Mouse (Mus musculus): ENCODE measurements around the gene Ccdc188.

The Ccdc188 gene

DNA sequence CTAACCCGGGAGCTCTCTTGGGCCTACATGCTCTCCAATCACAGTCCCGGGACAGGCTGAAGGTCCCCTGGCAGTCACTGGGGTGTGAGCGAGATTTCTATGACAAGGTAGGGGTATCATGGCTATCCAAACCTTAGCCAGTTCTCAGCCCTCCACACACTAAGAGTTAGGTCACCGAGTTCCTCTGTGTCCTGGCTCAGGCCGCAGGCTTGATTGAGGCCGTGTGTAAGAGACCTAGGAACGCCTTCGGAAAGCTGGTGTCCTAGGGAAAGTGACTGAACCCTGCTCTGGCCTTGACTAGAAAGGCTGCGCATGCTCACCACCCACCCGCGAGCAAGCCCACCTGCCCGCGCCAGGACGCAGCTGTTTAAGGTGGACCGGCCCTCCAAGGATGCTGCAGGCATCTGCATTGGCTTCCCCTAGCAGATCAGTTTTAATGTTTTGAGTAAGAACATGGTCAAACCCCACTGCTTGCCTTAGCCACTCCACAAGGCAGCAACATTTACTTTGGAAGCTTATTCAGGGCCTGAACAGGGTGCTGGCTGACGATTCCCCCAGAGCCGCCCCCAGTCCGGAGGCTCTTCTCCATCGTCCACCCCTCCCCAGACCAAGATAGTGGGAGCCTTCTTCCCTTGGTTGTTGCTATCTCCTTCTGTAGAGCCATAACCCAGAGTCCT is 17.8 kb downstream of the Ccdc188 start:
- ATAC-seq (ENCODE audit: low TSS enrichment): peak; percentile 48

DNA sequence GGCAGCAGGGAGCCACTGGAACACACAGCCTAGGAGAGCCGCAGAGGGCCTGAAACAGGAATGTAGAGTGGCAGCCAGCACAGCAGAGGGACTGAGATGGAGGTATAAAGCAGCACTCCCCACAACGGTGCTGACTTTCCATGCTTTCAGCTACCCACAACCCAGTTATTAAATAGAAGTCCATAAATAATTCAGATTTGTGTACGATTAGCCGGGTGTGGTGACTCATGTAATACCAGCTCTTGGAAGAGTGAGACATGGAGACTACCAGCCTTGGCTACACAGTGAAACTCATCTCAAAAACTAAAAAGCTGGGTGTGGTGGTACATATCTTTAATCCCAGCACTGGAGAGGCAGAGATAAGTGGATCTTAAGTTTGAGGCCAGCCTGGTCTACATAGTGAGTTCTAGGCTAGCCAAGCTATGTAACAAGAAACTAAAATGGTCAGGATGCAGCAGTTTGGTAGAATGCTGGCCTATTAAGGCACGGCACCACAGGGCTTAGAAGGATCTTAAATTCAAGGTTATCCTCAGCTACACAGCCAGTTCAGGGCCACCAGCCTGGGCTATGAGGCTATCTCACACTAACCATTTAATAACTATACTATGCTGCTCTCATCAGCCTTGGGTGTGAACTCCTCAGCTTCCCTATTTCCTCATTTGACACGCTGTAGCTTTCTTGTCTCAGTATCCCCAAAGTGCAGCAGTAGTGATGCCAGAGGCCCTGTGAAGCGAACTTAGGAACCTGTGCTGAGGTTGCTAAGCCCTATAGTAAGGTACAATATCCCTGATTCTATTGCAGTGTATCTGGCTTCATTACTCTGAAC is 19.2 kb downstream of the Ccdc188 start:
- ATAC-seq (ENCODE audit: low TSS enrichment): no peak

DNA sequence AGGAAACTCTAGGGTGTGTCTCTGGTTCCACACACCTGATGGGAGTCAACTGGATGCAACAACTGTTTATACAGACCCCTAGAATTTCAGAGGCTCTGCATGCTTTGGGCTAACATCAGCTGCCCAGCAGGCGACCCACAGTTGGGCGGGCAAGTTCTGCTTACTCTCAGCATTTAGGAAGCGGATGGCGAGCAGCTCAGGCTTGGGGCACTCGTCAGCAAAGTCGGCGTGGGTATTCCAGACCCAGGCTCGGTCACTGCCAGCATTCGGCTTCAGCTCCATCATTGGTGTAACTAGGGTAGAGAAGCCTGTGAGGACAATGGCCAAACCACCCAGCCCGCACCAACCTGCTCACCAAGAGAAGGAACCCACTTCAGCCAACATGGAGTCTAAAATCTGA is 23.9 kb downstream of the Ccdc188 start:
- no peak for ATAC-seq (ENCODE audit: low TSS enrichment)

DNA sequence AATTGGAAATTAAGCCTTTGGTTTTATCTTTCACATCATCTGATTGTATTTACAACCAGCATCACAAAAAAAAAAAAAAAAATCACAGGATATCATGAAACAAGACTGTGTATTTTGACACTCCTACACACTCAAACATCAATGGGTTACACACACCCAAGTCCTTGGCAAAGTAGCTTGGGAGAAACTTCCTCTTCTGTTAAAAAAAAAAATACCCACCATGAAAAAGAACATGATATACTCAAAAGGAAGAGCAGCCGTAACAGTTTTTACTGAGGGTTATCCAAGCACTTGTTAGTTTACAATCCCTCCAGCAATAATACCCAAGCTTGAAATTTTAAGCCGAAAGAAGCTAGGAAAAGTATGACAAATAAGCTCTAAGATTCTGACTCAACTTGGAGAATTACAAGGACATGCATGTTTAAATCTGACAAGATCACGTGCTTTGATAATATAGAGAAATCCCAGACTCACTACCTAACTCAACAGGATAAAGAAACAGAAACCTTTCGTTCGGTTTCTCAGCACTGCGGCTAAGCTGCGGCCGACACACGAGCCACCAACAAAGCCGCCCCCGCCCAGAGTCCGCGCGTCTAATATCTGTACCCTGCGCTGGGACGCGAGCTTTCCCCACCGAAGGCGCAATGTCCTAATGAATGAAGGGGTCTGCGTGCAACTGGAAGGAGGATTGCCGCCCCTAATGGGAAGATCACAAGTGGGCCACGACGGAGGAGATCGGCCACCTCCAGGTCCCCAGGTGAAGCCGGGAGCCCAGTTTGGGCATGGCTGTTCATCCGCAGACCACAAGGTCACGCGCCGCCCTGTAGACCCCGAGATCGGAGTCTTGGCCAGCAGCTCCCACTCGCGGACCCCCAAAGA is 30.1 kb downstream of the Ccdc188 start:
- peak; percentile 2; the same call in 1 of the 2 replicates for ATAC-seq (ENCODE audit: low TSS enrichment)

DNA sequence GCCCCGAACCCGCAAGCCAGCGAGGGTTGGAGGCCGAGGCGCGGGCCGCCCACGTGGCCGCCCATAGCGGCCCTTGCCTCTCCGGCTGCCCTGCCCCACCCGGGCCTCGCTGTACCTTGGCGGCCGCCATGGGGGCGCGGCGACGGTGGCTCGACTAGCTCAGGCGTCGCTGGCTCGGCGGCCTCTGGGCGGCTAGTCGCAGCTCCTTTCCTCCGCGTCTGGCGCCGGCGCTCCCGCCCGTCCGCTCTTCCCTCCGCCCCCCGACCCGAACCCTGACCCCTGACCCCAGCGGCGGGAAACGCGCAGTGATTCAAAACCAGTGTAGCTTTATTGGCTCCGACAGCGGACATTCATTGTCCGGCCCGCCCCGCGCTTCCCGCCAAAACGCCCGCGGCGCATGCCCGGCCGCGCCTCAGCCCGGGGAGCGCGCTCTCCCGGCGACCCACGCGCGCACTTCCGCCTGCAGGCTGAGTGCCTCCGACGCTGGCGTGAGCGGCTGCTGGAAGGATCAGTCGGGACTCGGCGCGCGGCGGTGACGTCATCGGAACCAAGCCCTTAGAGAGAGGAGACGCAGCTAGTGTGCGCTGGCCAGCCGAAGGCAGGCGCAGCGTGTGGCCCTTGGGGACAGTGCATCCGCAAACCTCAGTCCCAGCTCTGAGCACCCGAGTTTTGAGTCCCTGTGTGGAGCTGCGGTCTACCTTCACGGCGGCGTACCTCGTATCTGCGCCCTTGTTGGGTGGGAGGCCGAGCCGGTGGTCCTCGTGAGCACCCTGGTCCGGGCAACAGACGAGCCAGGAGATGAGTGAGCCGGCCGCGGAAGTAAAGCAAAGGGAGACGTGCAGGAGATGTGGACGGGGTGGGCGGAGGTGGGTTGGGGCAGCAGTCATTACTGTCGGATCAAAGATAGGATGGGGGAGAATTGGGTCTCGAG is 31.0 kb downstream of the Ccdc188 start, which contains the start of the genes Trmt2a and Ranbp1:
Gene Trmt2a, plus strand, starts transcription at position 247 of the 931 bp plus-strand sequence.
Gene Ranbp1, minus strand, starts transcription at position 300 of the 931 bp plus-strand sequence.
- ATAC-seq (ENCODE audit: low TSS enrichment): peak; percentile 85

DNA sequence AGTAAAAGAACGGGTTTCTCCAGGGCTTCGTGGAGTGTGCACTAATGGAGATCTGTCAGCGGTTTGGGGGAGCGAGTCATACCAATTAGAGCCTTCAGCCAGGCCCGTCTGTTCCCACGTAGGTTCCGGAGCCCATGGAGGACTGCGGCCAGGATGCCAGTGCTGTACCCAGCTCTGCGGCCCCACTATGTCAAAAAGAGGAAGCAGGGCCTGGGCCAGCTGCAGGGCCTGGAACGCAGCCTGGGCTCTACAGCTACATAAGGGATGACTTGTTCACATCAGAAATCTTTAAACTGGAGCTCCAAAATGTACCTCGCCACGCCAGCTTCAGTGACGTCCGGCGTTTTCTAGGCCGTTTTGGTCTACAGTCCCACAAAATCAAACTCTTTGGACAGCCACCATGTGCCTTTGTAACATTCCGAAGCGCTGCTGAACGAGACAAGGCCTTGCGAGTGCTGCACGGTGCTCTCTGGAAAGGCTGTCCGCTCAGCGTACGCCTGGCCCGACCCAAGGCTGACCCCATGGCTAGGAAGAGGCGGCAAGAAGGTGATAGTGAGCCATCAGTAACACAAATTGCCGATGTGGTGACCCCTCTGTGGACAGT is 31.8 kb downstream of the Ccdc188 start:
- ATAC-seq (ENCODE audit: low TSS enrichment): peak; percentile 24

DNA sequence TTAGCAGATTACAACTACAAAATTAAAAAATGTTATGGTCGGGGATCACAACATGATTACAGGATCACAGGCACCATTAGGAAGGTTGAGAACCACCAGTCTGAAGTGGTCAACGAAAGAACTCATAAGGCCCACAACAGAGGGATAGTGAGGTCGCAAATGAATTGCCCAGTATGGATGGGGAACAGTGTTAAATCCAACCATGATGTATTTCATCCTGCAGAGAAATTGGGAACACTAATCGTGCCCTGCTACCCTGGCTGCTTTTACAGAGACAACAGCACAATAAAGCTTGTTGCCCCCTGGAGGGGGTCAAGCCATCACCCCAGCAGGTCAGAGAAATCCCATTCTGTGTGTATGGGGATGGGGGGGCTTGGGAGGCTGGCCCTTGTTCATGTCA is 32.6 kb downstream of the Ccdc188 start:
- no peak for ATAC-seq (ENCODE audit: low TSS enrichment)

DNA sequence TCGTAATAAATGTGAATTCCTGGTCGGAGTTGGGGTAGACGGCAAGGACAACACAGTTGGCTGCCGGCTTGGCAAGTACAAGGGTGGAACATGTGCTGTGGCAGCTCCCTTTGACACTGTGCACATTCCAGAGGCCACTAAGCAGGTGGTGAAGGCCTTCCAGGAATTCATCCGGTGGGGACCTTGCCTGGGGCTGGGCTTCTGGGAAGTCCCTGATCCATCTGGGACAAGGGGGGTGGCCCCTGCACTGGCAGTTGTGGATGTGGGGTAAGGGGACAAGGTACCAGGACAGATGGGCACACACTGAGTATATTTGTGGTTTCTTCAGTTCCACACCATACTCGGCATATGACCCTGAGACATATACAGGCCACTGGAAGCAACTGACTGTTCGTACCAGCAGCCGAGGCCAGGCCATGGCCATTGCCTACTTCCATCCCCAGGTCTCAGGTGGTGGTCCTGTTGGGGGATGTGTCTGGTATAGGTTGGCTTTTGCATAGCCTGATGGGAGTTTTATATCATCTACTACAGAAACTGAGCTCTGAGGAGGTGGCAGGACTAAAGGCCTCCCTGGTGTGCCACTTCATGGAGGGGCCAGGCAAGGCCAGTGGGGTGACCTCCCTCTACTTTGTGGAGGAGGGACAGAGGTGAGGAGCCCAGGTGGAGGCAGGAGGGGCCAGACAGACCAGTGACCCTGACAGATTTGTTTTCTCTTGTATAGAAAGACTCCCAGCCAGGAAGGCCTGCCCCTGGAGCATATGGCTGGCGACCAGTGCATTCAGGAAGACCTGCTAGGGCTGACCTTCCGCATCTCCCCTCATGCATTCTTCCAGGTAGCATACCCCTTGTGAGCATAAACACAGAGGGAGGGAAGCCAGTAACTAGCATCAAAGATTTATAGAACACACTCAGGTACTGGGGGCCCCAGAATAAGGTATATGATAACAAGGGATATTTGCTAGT is 33.4 kb downstream of the Ccdc188 start:
- ATAC-seq (ENCODE audit: low TSS enrichment): no peak

DNA sequence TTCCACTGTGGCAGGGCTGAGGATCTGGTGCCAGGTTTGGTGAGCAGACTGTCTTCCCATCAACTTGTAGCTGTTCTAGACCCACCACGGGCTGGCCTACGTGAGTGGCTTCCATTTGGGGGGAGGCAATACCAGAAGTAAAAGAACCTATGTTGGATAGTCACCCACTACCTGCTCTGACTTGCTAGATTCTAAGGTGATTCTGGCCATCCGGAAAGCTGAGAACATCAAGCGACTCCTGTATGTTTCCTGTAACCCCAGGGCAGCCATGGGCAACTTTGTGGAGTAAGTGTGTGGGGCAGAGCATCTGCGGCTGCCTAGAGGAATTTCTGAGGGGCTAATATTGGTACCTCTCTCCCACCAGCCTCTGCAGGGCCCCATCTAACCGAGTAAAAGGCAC is 35.1 kb downstream of the Ccdc188 start:
- ATAC-seq (ENCODE audit: low TSS enrichment): no peak

DNA sequence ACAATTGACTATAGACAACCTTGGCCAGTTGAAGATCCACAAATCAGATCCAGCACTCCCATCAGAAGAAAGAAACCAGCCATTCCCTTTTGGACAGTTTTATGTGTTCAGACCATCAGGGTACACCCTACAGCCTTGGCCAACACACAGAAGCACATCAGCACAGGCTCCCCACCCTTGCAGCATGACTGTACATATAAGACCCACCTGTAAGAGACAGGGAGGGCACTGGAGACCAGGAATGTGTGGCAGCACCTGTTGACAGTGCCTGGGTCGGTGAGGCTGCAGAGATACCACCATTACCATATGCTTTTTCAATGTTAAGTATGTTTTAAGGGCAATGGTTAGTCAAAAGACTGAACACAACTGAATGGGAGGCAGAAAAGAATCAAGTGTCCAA is 36.2 kb downstream of the Ccdc188 start:
- ATAC-seq (ENCODE audit: low TSS enrichment): no peak

DNA sequence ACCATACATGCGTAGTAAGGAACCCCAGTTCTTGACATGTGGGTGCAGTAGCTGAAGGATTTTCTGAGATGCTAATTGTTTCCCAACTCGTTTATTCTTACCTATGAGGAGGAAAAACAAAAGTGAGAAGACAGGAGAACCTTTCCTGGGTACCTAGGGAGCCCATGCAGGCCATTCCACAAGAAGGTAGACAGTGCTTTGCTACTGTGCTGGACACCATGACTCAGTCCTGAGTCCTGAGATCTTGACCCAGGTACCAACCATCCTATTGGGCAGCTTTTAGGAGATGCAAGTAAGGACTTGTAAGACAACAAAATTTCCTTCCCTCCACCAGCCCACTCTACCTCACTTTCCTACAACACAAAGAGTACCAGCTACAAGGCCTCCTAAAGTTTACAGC is 40.5 kb downstream of the Ccdc188 start, which contains the start of gene Gm49776:
Gene Gm49776, minus strand, starts transcription at position 101 of the 400 bp plus-strand sequence.
- ATAC-seq (ENCODE audit: low TSS enrichment): no peak

DNA sequence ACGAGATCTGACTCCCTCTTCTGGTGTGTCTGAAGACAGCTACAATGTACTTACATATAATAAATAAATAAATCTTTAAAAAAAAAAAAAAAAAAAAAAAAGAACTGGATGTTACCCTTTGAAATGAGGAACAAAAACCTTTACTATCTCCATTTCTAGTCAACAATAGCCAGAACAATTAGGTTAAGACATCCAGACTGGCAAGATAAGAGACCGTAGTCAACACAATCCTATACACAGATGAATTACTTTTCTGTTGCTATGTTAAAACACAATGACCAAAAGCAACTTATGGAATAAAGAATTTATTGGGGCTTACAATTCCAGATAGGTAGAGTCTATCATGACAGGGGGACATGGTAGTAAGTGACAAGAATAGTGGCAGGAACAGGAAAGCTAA is 47.3 kb downstream of the Ccdc188 start:
- ATAC-seq (ENCODE audit: low TSS enrichment): no peak

DNA sequence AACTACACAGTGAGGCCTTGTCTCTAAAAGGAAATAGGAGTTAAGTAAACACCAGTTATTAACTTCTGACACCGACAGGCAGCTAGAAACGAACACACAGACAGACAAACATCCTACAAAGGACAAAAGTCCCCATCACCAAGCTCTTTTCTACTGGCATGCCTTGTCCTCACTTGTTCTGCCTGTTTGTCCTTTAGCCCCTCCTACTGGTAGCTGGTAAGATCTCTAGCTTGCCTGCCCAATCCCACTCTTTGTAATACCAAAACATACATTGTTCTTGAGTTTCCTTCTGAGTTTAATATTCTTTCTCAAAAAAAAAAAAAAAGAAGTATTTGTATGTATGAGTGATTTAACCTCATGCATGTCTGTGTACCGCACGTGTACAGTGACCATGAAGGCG is 50.5 kb downstream of the Ccdc188 start:
- ATAC-seq (ENCODE audit: low TSS enrichment): no peak
